Mouse (Mus musculus): Measurements from ENCODE around the gene Rbpms2.

Gene Rbpms2

DNA sequence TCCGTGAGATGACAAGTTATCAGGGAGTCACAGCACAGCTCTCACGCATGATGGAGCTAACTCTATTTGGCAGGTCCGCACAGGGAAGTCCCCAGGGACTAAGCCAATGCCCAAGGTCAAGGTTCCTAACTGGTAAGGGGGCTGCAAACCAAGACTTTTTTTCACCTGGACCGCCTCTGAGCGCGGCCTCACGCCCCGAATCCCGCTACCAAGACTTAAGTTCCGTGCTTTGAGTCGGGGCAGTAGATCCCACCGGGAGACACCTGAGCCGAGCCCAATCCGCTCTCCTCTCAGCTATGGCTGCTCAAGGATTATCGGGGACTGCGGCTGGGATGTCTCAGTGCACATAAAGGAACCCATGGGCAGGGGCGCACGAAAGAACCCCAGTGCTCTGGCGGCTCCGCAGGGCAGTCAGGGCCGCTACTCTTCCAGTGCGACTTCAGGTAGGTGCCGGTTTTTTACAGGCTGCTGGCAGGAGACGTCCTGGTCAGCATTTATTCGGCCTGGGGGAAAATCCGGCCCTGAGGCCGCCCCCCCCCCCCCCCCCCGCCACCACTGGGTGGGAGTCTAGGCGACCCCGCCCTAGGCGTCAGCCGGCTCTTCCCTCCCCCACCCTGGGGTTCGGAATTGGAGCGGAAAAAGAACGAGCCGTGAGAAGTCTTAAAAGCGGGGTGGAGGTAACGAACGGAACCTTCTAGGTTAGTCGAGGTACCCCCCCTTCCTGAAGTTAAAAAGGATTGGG is at the start of gene Rbpms2:
TSS of gene Rbpms2 (plus strand) at position 624 of the 742 bp plus-strand sequence.
- no peak for DNase-seq (ENCODE audit: low spot score in 2 of 2)

DNA sequence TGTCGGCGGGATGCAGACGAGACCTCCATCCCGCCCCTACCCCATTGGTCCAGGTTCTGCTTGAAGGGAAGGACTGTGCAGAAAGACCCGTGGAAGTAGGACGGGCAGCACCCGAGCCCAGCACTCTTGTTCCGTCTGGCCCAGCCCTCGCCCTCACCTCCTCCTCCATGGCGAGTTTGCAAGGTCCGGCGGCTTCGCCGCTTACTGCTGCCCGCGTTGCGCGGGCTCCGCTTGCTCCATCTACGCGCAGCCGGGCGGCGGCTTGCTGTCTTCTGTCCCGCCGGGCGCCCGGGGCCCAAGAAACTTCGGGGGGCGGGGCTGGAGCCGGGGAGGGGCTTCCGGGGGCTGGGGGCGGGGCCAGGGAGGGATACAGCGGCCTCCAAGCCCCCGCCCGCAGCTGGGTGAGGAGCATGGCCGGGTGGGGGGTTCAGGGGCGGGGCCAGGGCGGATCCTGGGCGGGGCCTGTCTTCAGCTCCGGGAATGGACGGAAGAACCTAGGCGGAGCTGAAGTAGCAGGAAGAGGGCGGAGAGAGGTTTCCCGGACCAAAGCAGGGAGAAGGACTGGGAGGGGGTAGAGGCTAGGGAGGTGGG is 49.6 kb upstream of the Rbpms2 start, which contains the start of gene Plekho2:
TSS of gene Plekho2 (minus strand) at position 260 of the 591 bp plus-strand sequence.
- DNase-seq (ENCODE audit: low spot score in 2 of 2), result peak; percentile 84

DNA sequence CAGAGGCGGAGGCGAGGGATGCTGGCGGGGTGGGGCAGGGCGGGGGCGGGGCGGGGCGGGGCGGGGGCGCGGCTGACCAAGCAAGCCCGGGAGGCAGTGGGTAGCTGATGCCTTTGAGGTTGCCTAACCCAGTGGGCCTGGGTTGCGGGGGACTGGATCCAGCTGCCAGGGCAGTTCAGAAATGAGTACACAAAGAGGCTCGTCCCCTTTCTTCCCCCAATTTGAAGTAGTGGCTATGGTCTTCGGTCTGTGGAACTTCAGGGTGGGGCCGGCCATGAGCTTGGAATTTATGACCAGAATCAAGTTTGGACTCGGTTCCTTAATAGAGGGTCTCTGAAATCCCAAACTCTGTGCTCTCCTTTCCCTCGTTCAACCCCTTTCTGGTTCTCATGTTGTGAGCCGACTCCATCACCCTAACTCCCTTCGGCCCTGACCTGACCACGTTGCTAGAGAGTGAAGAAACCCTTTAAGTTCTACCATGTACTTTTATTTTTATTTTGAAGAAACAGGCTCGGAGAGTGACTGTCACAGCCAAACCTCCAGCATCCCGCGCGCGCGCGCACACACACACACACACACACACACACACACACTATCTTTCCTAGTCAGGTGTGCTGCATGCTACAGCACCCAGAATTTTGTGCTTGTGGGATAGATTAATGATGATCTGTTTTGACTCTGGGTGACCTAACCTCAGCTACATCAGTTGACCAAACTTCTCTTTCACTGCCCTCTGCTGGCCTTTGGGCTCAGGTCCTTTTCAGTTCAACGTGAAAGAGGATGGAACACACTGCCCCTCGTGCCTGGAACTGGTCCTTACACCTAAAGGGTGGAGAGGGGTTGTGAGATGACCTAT is 48.8 kb upstream of the Rbpms2 start:
- DNase-seq (ENCODE audit: low spot score in 2 of 2), result peak; percentile 62 to 71

DNA sequence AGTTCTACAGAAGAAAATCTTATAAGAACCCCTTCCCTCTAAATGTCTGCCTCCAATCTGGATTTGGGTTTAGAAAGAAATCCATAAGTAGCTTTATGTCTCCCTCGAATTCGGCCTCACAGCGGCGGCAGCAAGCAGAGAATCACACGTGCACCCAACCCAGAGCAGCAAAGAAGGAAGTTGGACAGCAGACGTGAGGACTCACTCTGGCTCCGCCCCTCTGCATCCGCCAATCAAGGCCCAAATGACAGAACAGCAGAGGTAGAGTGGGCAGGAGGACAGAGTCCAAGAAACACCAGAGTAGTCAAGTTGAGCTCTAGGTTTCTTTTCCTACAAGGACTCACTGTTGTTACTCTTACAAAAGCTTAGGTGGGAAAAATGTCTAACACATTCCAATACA is 46.4 kb upstream of the Rbpms2 start:
- DNase-seq (ENCODE audit: low spot score in 2 of 2), result no peak

- peak; percentile 54 to 77 for DNase-seq (ENCODE audit: low spot score in 2 of 2)
Observed at GRCm38 (mm10) chr9:65586406-65587269, 42.8 kb upstream of the Rbpms2 start, which contains the start of gene Pif1. Gene Pif1 (plus strand): TSS chr9:65587160.

DNA sequence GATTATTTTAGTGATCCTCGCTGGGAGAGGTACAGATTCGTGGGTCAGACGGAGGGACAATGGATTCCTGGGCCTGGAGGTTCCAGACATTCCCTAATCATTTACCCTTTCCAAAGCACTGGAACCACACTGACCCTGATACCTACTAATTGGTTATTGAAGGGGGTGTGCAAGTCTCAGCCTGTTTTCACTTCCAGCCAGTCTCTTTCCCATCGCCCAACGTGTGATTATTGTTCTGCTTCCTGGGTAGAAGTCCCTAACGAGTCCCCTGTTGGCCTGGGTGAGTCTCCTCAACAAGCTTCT is 42.2 kb upstream of the Rbpms2 start:
- no peak for DNase-seq (ENCODE audit: low spot score in 2 of 2)

- DNase-seq (ENCODE audit: low spot score in 2 of 2), result no peak
Observed at GRCm38 (mm10) chr9:65587573-65588358, 41.7 kb upstream of the Rbpms2 start.

DNA sequence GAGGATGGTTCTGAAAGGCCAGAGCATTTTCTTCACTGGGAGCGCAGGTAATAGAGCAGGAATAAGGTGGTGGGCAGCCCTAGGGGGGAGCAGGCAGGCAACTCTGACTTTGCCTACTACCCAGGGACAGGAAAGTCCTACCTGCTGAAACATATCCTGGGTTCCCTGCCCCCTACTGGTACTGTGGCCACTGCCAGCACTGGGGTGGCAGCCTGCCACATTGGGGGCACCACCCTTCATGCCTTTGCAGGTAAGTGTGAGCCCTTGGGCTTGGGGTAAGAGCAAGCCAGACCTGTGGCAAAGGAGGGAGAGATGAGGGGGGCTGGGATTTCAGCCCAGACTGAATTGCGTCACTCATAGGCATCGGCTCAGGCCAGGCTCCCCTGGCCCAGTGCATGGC is 40.4 kb upstream of the Rbpms2 start:
- no peak for DNase-seq (ENCODE audit: low spot score in 2 of 2)

GRCm38 (mm10) chr9:65592721-65593120 is 36.7 kb upstream of the Rbpms2 start:
- no peak for DNase-seq (ENCODE audit: low spot score in 2 of 2)

GRCm38 (mm10) chr9:65593596-65593995 is 35.9 kb upstream of the Rbpms2 start:
- DNase-seq (ENCODE audit: low spot score in 2 of 2), result no peak

DNA sequence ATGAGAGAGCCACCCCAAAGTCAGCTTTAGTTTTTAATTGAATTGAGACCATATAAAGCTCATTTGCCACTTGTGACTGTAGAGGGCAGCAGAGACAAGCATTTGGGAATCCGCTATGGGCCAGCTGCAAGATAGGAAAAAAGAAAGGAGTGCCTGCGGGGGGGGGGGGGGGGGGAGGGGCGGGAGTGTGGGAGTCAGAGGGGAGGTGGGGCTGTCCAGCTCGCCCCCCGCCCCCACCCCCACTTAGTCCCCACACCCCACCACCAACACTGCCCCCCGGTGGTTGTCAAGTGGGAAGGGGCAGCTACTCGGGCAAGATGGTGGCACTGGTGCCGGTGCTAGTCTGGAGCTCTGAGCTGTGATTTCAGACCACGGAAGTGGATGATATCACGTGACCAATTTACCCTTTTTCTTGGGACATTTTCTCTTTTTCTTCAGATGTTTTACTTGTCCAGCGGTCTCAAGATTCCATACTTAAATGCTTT is 30.6 kb upstream of the Rbpms2 start:
- DNase-seq (ENCODE audit: low spot score in 2 of 2), result no peak

GRCm38 (mm10) chr9:65600951-65601350 is 28.5 kb upstream of the Rbpms2 start:
- no peak for DNase-seq (ENCODE audit: low spot score in 2 of 2)

DNA sequence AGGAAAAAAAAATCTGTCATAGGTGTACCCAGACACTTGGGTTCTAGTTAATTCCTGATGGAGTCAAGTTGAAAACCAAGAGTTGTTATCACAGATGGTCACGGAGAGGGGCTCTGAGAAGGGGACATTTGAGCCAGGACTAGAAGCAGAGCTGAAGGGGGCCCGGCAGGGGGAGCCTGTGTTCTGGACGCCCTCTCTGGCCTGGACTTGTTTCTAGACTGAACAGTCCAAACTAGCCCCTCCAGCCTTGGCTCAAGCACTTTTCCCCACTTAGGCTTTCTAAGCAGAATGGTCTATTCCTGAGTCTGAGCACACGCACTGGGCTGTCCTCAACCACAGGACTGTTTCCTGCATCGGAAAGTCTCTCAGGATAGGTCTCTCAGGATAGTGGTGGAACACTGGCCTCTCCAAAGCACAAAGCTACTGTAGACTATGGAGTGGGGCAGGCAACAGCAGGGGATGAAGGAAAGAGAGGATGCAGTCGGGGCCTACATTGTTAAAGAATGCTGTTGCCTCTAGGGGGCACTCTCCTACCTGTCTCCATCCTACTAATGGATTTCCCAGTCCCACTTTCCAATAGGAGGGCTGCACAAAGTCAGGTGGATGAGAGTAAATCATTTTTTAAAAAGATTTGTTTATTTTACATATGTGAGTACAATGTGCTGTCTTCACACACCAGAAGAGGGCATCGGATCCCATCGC is 25.9 kb upstream of the Rbpms2 start:
- DNase-seq (ENCODE audit: low spot score in 2 of 2), result no peak

- DNase-seq (ENCODE audit: low spot score in 2 of 2), result peak in 1 of 2 experiments; percentile 51
Observed at GRCm38 (mm10) chr9:65605471-65606136, 23.8 kb upstream of the Rbpms2 start.

GRCm38 (mm10) chr9:65606321-65607109 is 22.9 kb upstream of the Rbpms2 start:
- DNase-seq (ENCODE audit: low spot score in 2 of 2), result no peak

DNA sequence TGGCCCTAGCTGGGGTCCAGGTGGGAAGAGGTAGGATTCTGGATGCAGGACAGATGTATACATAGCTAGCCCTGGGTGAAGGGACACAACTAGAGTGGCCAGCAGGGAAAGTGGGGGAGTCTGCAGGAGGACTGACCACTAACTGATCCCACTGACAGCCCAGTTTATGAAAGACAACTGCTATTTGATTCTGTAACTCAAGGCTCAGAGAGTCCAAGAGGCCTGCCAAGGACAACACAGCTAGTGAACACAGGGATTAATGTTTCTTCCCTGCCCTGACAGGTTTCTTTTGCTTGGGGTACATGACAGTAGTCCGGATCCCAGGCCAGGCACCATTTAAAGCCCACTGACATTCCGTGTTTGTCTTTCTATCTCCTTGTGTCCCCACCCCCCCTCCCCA is 22.3 kb upstream of the Rbpms2 start:
- no peak for DNase-seq (ENCODE audit: low spot score in 2 of 2)

DNA sequence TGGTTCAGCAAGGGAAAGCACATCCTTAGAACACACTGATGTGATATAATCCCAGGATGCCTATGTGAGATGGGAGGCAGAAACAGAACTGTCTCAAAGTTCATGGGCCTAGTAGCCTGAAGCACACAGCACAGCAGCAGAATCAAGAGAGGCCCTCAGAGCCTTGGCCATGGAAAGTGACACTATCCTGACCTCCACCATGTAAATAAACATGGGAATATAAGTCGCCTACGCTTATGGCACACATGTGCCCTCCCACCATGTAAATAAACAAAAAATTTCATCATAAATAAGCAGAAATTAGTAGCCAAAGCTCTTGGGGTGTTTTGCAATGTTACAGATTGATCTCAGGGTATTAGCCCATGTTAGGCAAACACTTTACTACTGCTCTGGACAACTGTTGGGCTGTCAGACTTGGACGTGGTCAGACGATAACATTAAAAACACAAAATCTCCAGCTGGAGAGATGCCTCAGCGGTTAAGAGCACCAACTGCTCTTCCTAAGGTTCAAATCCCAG is 17.4 kb upstream of the Rbpms2 start:
- DNase-seq (ENCODE audit: low spot score in 2 of 2), result no peak

GRCm38 (mm10) chr9:65613098-65613497 is 16.4 kb upstream of the Rbpms2 start:
- DNase-seq (ENCODE audit: low spot score in 2 of 2), result no peak

All from frontal cortex, postnatal 10 days (tissue).